Mouse (Mus musculus) intestine, embryonic 16.5 days (tissue): ENCODE results near the gene Ltbp4. TPM values are rescaled to one million over a fixed set of nuclear protein-coding genes. Genes with fewer than 3 reads are reported as not detected.

Experiments used
- ATAC-seq: fragments of 200-750 bp; cut with Nextera tagmentation; 2 replicates; pipeline ENCODE4 v1.8.0; 2017; ENCODE audit warnings: moderate TSS enrichment, moderate library complexity
- H3K27ac ChIP-seq: fragments of 300-500 bp; sonication (generic); 2 replicates; pipeline ENCODE4 v1.5.1; 2014; ENCODE audit warnings: mild to moderate bottlenecking, low read length
- H3K27me3 ChIP-seq: fragments of 300-500 bp; sonication (generic); replicated peaks from 2 replicates; pipeline ENCODE4 v1.6.1; 2014; ENCODE audit warnings: low read length, control low read depth, mixed read lengths; ENCODE audit not compliant: control insufficient read depth, insufficient read depth
- H3K36me3 ChIP-seq: fragments of 300-500 bp; sonication (generic); 2 replicates; pipeline ENCODE4 v1.6.1; 2014; ENCODE audit warnings: low read length, control low read depth; ENCODE audit not compliant: control insufficient read depth, insufficient read depth
- H3K4me1 ChIP-seq: fragments of 300-500 bp; sonication (generic); 2 replicates; pipeline ENCODE4 v1.6.1; 2014; ENCODE audit warnings: low read length, control low read depth, mixed read lengths; ENCODE audit not compliant: control insufficient read depth, insufficient read depth
- H3K4me2 ChIP-seq: fragments of 300-500 bp; sonication (generic); 2 replicates; pipeline ENCODE4 v1.6.1; 2014; ENCODE audit warnings: low read depth, low read length, control low read depth
- H3K4me3 ChIP-seq: fragments of 300-500 bp; sonication (generic); 2 replicates; pipeline ENCODE4 v1.5.1; 2014; ENCODE audit warnings: mild to moderate bottlenecking, low read length
- H3K9ac ChIP-seq: fragments of 300-500 bp; sonication (generic); 2 replicates; pipeline ENCODE4 v1.6.1; 2014; ENCODE audit warnings: low read depth, low read length
- H3K9me3 ChIP-seq: fragments of 300-500 bp; sonication (generic); 2 replicates; pipeline ENCODE4 v1.6.1; 2016; ENCODE audit warnings: low read length, control low read depth; ENCODE audit not compliant: control insufficient read depth
- WGBS: fragments of 180-500 bp; shearing (Covaris S2); extraction: QIAGEN DNeasy Blood & Tissue Kit; methylation state at CpG from one replicate; pipeline ENCODE4 v1.1.7; 2014; 5-methylcytosine and 5-hydroxymethylcytosine counted together
- polyA plus RNA-seq: library from polyadenylated mRNA; unstranded; fragments of >200 nt; fragmentation: Nextera tagmentation; extraction: Ambion mirVana; gene quantifications from 2 replicates; pipeline ENCODE4 v1.2.1, GENCODE M21; 2015

Ltbp4 gene
- polyA plus RNA-seq, 1 experiment from 2014 or later: 70.2 TPM

DNA sequence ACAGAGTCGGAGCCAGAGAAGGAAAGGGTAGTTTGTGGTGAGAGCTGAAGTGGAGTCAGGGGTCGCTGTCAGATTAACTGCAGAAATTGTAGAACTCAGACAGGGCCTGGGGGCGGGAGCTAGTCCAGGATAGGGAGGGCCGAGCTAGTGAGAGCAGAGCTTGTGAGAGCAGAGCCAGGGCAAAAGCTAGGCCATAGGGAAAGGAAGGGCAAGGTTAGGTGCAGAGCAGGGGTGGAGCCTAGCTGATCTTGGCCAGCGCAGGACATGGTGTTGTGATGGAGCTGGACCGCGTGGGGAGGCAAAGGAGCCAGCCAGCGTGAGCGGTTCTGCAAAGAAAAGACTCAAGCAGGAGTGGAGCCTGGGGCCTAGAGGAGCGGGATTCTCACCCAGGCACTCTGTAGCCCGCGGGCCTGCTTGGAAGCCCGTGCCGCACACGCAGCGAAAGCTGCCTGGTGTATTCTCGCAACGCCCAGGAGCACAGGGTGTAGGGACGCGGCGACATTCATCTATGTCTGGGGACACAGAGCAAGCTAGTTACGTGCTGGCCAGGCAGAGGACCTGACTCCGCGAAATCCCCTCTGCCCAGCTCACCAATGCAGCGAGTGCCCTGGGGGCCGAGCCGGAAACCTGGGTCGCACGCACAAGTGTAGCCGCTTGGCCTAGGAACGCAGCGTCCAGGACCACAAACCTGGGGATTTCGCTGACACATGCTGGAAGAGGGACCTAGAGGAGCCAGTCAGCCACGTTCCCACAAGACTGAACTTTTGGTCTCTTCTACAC is 11.2 kb downstream of the Ltbp4 start:
- WGBS: 46% methylated on average over 34 of the region's 34 CpGs
- no peak for ATAC-seq
- Histone ChIP-seq H3K4me2 (peak overlapping the region; percentile 47), H3K36me3 (0 out of 2 replicates have a peak, but pooled peaks cover 2% of the 10 kb centered on the region), H3K4me3 (peak overlapping the region; percentile 37), H3K4me1 (peaks cover 32% of the 10 kb centered on the region), H3K27me3 (peaks cover 17% of the 10 kb centered on the region; the same call in 1 of the 2 replicates), H3K9me3 (no peaks in the 10 kb centered on the region), H3K27ac (no peak overlapping the region), H3K9ac (peak overlapping the region; percentile 56; the same call in 1 of the 2 replicates)

DNA sequence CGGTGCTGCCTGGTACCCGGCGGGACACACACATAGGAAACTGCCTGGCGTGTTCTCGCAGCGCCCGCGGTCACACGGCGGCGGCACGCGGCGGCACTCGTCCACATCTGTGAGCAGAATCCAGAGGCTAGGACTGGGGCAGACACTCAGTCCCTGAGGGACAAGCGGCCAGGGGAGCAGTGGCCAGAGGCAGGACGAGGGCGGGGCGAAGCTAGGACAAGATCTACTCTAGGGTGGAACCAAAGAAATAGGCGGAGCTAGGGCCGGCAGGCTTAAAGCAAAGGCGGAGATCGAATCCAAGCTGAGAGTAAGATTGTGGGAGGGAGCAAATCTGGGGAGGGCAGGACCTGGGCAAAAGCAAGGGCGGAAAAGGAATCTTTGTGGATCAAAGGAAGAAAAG is 11.8 kb downstream of the Ltbp4 start:
- Histone ChIP-seq H3K4me2 (peak overlapping the region; percentile 47), H3K9me3 (no peaks in the 10 kb centered on the region), H3K4me3 (peak overlapping the region; percentile 37), H3K27ac (no peak overlapping the region), H3K9ac (peak overlapping the region; percentile 56), H3K4me1 (peaks cover 26% of the 10 kb centered on the region), H3K27me3 (peaks cover 15% of the 10 kb centered on the region; the same call in 1 of the 2 replicates), H3K36me3 (0 out of 2 replicates have a peak, but pooled peaks cover 2% of the 10 kb centered on the region)
- ATAC-seq: peak; percentile 41; the same call in 1 of the 2 replicates
- WGBS: 15% methylated on average over 24 of the region's 24 CpGs

DNA sequence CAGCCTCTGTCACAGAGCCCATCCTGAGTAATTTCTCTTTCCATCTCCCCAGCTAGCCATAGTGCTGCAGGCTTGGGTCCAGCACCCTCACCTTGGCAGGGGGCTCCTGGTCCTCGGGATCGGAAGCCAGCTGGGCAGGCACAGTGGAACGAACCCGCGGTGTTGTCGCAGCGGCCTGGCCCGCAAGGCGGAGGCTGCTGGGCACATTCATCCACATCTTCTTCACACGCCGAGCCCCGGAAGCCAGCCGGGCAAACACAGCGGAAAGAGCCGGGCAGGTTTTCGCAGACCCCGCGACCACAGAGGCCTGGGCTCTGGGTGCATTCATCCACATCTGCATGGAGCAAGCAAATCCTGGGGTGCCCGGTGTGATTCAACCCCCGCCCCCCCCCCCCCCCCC is 12.6 kb downstream of the Ltbp4 start:
- no peak overlapping the region for H3K27ac ChIP-seq
- peaks cover 19% of the 10 kb centered on the region for H3K4me1 ChIP-seq
- 58% methylated on average over 19 of the region's 20 CpGs for WGBS
- H3K36me3 ChIP-seq: 0 out of 2 replicates have a peak, but pooled peaks cover 2% of the 10 kb centered on the region
- peaks cover 15% of the 10 kb centered on the region; the same call in 1 of the 2 replicates for H3K27me3 ChIP-seq
- no peaks in the 10 kb centered on the region for H3K9me3 ChIP-seq
- no peak overlapping the region for H3K4me2 ChIP-seq
- no peak overlapping the region for H3K4me3 ChIP-seq
- no peak for ATAC-seq
- H3K9ac ChIP-seq: no peak overlapping the region

DNA sequence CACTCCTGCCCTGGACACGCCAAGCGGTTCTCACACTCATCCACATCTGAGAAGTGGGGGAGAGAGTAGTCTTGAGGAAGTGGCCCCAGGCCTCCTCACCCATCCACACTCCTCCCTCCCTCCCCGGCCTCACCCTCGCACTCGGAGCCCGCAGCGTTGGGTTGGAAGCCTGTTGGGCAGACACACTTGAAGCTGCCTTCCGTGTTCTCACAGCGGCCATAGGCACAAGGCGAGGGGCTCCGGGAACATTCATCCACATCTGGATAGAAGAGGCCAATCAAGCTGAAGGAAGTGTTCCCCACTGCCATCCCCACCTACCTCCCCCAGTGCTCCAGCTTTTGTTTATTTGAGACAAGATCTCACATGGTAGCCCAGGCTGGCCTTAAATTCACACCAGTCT is 13.3 kb downstream of the Ltbp4 start:
- 97% methylated on average over 11 of the region's 11 CpGs for WGBS
- H3K4me2 ChIP-seq: no peak overlapping the region
- H3K27me3 ChIP-seq: peaks cover 17% of the 10 kb centered on the region; the same call in 1 of the 2 replicates
- no peak for ATAC-seq
- no peak overlapping the region for H3K9ac ChIP-seq
- no peaks in the 10 kb centered on the region for H3K9me3 ChIP-seq
- 0 out of 2 replicates have a peak, but pooled peaks cover 2% of the 10 kb centered on the region for H3K36me3 ChIP-seq
- peaks cover 11% of the 10 kb centered on the region; the same call in 1 of the 2 replicates for H3K4me1 ChIP-seq
- no peak overlapping the region for H3K27ac ChIP-seq
- no peak overlapping the region for H3K4me3 ChIP-seq

DNA sequence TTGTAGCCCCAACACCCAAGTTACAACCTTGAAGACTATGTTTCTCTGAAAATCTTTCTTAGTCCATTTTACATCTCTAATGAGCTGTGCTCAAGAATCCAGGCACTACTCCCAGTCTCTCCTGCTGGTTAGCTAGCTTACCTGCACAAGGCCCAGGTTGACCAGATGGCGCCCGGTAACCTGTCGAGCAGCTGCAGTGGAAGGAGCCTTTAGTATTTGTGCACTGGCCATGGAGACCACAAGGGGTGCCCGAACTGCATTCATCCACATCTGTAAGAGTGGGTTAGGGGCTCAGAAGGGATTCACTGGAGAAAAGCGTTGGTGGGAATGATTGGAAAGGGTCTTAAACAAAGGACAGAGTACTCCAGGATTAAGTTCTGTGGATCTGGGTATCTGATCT is 14.5 kb downstream of the Ltbp4 start:
- Histone ChIP-seq H3K4me3 (no peak overlapping the region), H3K4me2 (no peak overlapping the region), H3K4me1 (peaks cover 10% of the 10 kb centered on the region; the same call in 1 of the 2 replicates), H3K9me3 (no peaks in the 10 kb centered on the region), H3K27ac (no peak overlapping the region), H3K27me3 (peaks cover 17% of the 10 kb centered on the region; the same call in 1 of the 2 replicates), H3K36me3 (0 out of 2 replicates have a peak, but pooled peaks cover 2% of the 10 kb centered on the region), H3K9ac (no peak overlapping the region)
- no peak for ATAC-seq
- WGBS: 94% methylated on average over 5 of the region's 5 CpGs

DNA sequence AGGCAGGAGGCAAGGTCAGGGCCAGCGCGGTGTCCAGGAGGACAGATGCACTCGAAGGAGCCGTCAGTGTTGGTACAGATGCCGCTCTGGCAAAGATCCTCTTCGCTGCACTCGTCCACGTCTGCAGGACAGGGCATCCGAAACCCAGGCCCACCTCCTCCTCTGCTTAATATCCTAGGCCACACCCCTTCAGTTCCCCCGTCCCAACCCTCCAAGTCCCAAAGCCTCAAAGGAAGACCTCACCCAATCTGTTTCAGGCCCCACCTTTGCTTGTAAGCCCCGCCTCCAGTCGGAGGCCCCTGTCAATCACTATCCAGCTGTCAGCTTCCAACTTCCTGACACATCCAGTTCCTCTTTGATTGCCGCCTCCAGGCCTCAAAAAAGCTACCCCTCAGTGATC is 15.2 kb downstream of the Ltbp4 start:
- WGBS: 29% methylated on average over 13 of the region's 13 CpGs
- Histone ChIP-seq H3K27ac (no peak overlapping the region), H3K9me3 (no peaks in the 10 kb centered on the region), H3K27me3 (peaks cover 17% of the 10 kb centered on the region; the same call in 1 of the 2 replicates), H3K4me3 (no peak overlapping the region), H3K9ac (no peak overlapping the region), H3K4me2 (no peak overlapping the region), H3K4me1 (peaks cover 10% of the 10 kb centered on the region; the same call in 1 of the 2 replicates), H3K36me3 (0 out of 2 replicates have a peak, but pooled peaks cover 2% of the 10 kb centered on the region)
- ATAC-seq: no peak

DNA sequence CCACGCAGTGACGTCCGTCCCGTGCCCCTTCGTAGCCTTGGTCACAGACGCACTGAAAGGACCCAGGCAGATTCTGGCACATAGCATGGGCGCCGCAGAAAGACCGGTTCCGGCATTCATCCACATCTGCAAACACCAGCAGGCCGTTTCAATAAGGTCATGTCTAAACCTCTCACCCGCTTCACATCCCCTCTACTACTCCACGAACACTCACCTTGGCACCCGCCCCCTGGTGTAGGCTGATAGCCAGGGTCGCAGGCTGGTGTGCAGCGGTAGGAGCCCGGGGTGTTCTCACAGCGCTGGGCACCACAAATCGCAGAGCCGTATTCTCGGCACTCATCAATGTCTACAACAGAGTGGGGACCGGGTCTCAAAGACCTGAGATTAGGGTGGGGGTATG is 18.1 kb downstream of the Ltbp4 start:
- ATAC-seq: no peak
- WGBS: 92% methylated on average over 22 of the region's 22 CpGs
- Histone ChIP-seq H3K27me3 (0 out of 2 replicates have a peak, but pooled peaks cover 3% of the 10 kb centered on the region), H3K36me3 (peaks cover 3% of the 10 kb centered on the region), H3K9ac (no peak overlapping the region), H3K4me3 (no peak overlapping the region), H3K4me2 (no peak overlapping the region), H3K4me1 (no peaks in the 10 kb centered on the region), H3K9me3 (no peaks in the 10 kb centered on the region), H3K27ac (no peak overlapping the region)

DNA sequence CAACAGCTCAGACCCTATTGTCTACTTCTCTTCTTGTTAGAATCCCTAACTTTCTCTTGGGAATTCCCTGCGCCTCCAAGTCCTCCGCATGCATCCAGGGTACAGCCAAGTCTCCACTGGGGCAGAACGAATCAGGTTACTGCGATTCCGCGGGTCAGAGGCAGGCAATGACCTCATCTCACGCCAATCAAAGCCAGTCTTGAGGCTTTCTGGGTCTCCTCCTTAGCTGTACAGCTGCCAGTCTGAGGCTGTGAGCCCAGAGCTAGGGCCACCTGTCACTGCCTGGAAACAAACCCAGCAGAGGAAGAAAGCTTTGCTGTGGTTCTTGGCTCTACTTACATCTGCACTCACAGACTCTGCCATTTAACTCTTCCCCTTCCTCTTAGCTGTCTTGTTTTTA is 21.5 kb downstream of the Ltbp4 start:
- H3K36me3 ChIP-seq: peaks cover 8% of the 10 kb centered on the region
- H3K4me3 ChIP-seq: no peak overlapping the region
- no peak overlapping the region for H3K27ac ChIP-seq
- WGBS: 51% methylated on average over 7 of the region's 7 CpGs
- H3K27me3 ChIP-seq: 0 out of 2 replicates have a peak, but pooled peaks cover 3% of the 10 kb centered on the region
- no peak for ATAC-seq
- peaks cover 5% of the 10 kb centered on the region for H3K9me3 ChIP-seq
- no peaks in the 10 kb centered on the region for H3K4me1 ChIP-seq
- no peak overlapping the region for H3K4me2 ChIP-seq
- no peak overlapping the region for H3K9ac ChIP-seq

DNA sequence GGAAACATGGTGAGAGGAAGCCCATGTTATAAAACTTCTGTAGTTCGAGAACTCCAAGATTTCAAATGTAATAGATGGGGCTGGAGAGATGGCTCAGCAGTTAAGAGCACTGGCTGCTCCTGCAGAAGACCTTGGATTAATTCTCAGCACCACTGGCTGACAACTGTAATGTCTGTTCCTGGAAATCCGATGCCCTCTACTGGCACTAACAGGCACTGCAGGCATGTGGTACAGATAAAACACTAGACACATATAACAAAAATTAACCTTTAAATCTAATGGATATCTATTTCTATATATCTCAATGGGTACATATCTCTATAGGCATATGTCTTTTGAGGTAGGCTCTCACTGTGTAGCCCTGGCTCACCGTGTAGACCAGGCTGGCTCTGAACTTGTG is 23.1 kb downstream of the Ltbp4 start:
- WGBS: 91% methylated on average over 3 of the region's 3 CpGs
- H3K4me3 ChIP-seq: no peak overlapping the region
- H3K27me3 ChIP-seq: no peaks in the 10 kb centered on the region
- peaks cover 3% of the 10 kb centered on the region; the same call in 1 of the 2 replicates for H3K4me1 ChIP-seq
- peaks cover 5% of the 10 kb centered on the region for H3K9me3 ChIP-seq
- ATAC-seq: no peak
- no peak overlapping the region for H3K9ac ChIP-seq
- no peak overlapping the region for H3K4me2 ChIP-seq
- H3K36me3 ChIP-seq: peaks cover 8% of the 10 kb centered on the region
- H3K27ac ChIP-seq: no peak overlapping the region
